Mouse (Mus musculus) spleen, adult 2 months (tissue): ENCODE data around the gene Mcts2. TPM values are rescaled to one million over a fixed set of nuclear protein-coding genes. Genes with fewer than 3 reads are reported as not detected.

Experiments
- DNase-seq, 2 experiments: peaks; one replicate each; pipeline versions ENCODE4 v3.0.0 to v3.0.0-alpha.2; 2012 to 2021; ENCODE audit warnings: low spot score in 2 of 2, low read depth in 1 of 2
- H3K27ac ChIP-seq: fragments of 200-500 bp; 2 replicates; pipeline ENCODE4 v1.5.1; 2012; ENCODE audit warnings: low read length, inconsistent platforms; ENCODE audit not compliant: insufficient read depth
- H3K27me3 ChIP-seq: fragments of 200-500 bp; 2 replicates; pipeline ENCODE4 v1.6.1; 2012; ENCODE audit warnings: mild to moderate bottlenecking, moderate library complexity, low read length, inconsistent platforms; ENCODE audit not compliant: control insufficient read depth, insufficient read depth
- H3K36me3 ChIP-seq: fragments of 200-500 bp; 2 replicates; pipeline ENCODE4 v1.6.1; 2012; ENCODE audit warnings: mild to moderate bottlenecking, low read length, inconsistent platforms; ENCODE audit not compliant: control insufficient read depth, insufficient read depth
- H3K4me1 ChIP-seq: fragments of 200-500 bp; 2 replicates; pipeline ENCODE4 v1.6.1; 2011; ENCODE audit warnings: inconsistent platforms; ENCODE audit not compliant: control insufficient read depth, insufficient read depth, insufficient read length
- H3K4me3 ChIP-seq: fragments of 200-500 bp; 2 replicates; pipeline ENCODE4 v1.5.1; 2011; ENCODE audit warnings: mild to moderate bottlenecking, inconsistent platforms; ENCODE audit not compliant: insufficient read depth, insufficient read length; ENCODE audit errors: extremely low read depth
- CTCF ChIP-seq: fragments of 200-500 bp; IDR thresholded peaks from 2 replicates; pipeline ENCODE4 v1.5.1; 2011; ENCODE audit warnings: mild to moderate bottlenecking, inconsistent platforms; ENCODE audit not compliant: insufficient read depth, insufficient read length, insufficient replicate concordance; ENCODE audit errors: extremely low read depth
- POLR2A ChIP-seq: fragments of 200-500 bp; IDR thresholded peaks from 2 replicates; pipeline ENCODE4 v1.6.1; 2011; ENCODE audit warnings: low read depth, low read length, inconsistent platforms
- WGBS: fragments of 180-500 bp; shearing (Covaris S2); methylation state at CpG from one replicate; pipeline ENCODE4 v1.1.7; 2018; 5-methylcytosine and 5-hydroxymethylcytosine counted together
- polyA plus RNA-seq: library from polyadenylated mRNA; depleted of rRNA; stranded (reverse); fragments of >200 nt; gene quantifications from 2 replicates; pipeline ENCODE4 v1.2.3, GENCODE M21; 2012

Gene Mcts2
- polyA plus RNA-seq, 1 experiment = 1.5 TPM

DNA sequence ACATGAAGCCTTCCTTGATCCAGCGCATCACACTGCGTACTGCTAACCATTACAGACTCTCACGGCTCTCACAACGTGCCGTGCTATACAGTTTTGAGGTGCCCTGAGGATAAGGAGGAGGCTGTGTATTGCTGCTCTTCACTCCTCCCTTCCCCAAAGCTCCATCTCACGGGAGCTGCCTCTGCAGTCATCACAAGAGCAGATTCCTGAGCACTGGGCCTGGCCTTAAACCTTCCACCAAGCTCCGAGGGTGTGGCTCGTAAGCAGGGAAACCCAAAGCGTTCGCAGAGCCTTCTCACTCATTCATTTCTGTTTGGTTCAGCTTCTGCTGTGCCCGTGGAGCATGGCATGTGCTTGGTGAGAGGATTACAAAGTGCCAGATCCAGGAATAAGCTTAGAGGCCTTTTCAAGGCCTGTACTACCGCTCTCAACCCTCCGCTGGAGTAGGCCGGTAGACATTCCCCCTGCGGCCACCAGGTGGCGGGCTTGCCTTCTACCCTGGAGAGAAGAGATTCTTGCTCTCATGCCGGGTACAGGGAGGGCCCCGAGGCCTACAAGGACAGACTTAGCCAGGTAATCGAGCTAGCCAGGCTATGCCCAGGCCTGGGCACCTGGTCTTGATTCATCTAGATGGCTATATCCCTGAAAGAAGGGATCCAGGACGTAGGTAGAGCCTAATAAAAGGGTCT is 9.8 kb downstream of the Mcts2 start:
- H3K4me1 ChIP-seq = no peaks in the 10 kb centered on the region
- WGBS = 54% methylated on average over 20 of the region's 20 CpGs
- no peaks in the 10 kb centered on the region for H3K27me3 ChIP-seq
- H3K27ac ChIP-seq = no peak overlapping the region
- DNase-seq = peak; percentile 55 to 80
- H3K4me3 ChIP-seq = no peak overlapping the region
- TF ChIP-seq POLR2A (no peak), CTCF (peak; percentile 97)
- H3K36me3 ChIP-seq = peaks cover 49% of the 10 kb centered on the region

- Histone ChIP-seq H3K36me3 (peaks cover 70% of the 10 kb centered on the region), H3K27me3 (no peaks in the 10 kb centered on the region), H3K4me3 (no peak overlapping the region), H3K27ac (no peak overlapping the region), H3K4me1 (no peaks in the 10 kb centered on the region)
- WGBS = 97% methylated on average over 10 of the region's 10 CpGs
- TF ChIP-seq POLR2A (no peak), CTCF (no peak)
- DNase-seq = no peak
Measured at GRCm38 (mm10) chr2:152700138-152700537, 13.3 kb downstream of the Mcts2 start.

DNA sequence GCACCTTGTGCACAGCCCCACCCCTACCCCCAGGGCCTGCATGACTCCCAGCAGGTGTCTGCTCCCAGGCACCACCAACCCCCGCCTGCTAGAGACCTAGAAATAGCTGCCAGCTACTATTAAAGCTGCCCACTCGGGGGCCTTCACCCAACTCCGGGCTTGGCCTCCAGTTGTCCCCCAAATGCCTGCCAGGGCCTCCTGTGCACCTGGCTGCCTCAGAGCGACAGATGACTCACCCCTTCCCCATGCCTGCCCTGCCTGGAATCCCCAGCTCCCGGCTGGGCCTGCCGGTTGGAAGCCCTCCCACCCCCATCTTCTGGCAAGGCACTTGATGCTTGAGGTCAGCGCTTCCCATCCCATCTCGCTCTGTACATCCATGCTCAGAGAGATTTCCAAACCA is 13.9 kb downstream of the Mcts2 start:
- no peak overlapping the region for H3K4me3 ChIP-seq
- H3K27me3 ChIP-seq = no peaks in the 10 kb centered on the region
- no peaks in the 10 kb centered on the region for H3K4me1 ChIP-seq
- no peak for DNase-seq
- 95% methylated on average over 8 of the region's 8 CpGs for WGBS
- H3K27ac ChIP-seq = no peak overlapping the region
- TF ChIP-seq CTCF = no peak
- no peak for TF ChIP-seq POLR2A
- H3K36me3 ChIP-seq = peaks cover 71% of the 10 kb centered on the region

DNA sequence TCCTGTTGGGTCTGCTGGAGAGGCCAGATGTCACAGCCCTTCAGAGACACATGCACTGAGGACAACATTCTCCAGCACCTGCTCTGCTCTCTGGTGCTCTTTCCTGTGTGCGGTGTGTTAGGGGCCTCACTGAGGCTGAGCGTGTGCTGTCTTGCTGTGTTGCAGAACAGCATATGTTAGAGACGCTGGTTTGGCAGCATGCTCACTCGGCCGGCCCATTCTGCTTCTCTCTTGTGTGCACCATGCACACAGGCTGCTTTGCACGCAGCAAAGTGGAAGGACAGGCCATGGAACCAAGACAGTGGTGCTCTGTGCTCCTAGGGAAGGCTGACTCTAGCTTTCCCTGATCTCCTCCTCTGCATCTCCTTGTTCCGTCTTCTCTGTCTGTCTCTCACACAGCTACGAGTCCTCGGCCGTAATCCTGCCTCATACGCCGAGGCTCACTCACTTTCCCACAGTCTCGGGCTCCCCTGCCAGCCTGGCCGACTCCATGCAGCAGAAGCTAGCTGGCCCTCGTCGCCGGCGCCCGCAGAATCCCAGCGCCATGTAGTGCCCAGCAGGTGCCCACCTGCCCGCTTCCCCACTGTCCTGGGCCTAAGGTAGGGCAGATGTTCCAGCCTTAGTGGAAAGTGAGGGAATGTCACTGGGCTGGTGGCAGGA is 16.9 kb downstream of the Mcts2 start:
- Histone ChIP-seq H3K27me3 (no peaks in the 10 kb centered on the region), H3K4me3 (no peak overlapping the region), H3K36me3 (peaks cover 73% of the 10 kb centered on the region), H3K4me1 (no peaks in the 10 kb centered on the region), H3K27ac (no peak overlapping the region)
- 96% methylated on average over 21 of the region's 21 CpGs for WGBS
- TF ChIP-seq CTCF (no peak), POLR2A (no peak)
- DNase-seq = no peak

DNA sequence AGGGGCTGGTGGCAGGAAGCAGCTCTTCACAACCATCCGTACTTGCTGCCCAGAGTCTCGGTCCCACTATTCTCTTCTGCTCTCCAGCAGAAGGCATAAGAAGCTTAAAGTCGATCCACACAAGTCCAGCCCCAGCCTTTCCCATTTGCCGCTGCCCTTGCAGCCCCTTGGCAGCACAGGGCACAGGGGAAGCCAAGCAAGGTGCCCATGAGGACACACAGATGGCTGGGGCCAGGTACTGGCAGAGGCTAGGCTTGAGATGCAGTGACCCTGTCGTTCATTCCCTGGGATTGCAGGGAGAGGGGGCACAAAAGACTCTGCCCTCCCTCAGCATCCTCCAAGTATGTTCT is 17.4 kb downstream of the Mcts2 start:
- TF ChIP-seq POLR2A (no peak), CTCF (no peak)
- Histone ChIP-seq H3K27me3 (no peaks in the 10 kb centered on the region), H3K27ac (no peak overlapping the region), H3K4me3 (no peak overlapping the region), H3K4me1 (no peaks in the 10 kb centered on the region), H3K36me3 (peaks cover 69% of the 10 kb centered on the region)
- 90% methylated on average over 5 of the region's 5 CpGs for WGBS
- no peak for DNase-seq

DNA sequence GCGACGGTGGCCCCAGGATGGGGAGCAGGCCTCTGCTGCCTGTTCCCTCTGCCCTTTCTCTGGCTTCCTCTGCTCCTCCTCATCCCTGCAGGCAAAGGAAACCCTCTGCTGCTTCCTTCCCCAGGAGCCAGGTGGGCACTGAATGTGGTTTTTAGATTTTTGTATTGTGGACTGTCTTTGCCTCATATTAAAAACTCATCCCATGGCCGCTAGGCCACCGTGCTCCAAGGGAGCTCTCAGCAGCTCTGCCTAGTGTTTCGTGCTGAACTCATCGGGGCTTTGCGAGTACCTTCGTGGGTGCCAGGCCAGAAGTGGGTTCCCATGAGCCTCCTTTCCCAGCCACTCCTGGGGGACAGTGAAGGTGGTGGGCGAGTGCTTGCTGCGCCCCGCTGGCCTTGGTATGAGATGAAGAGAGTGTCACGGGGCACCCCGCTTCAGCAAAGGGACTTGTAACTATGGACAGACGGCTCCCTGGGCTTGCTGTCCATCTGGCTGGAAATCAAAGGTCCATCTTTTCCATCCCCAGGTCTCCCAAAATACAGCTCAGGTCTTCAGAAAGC is 18.1 kb downstream of the Mcts2 start:
- Histone ChIP-seq H3K27ac (no peak overlapping the region), H3K36me3 (peaks cover 63% of the 10 kb centered on the region), H3K27me3 (no peaks in the 10 kb centered on the region), H3K4me1 (no peaks in the 10 kb centered on the region), H3K4me3 (no peak overlapping the region)
- no peak for DNase-seq
- WGBS = 97% methylated on average over 14 of the region's 14 CpGs
- no peak for TF ChIP-seq CTCF
